Mouse (Mus musculus): Measurements from ENCODE around the gene Selenbp1. TPM values are rescaled to one million over a fixed set of nuclear protein-coding genes. Genes with fewer than 3 reads are reported as not detected.

The Selenbp1 gene
- polyA plus RNA-seq, 2 experiments = 43.5 to 56.7 TPM

- no peaks in the 10 kb centered on the region for H3K27me3 ChIP-seq (ENCODE audit: control insufficient read depth, insufficient read depth, low read length)
- ATAC-seq (ENCODE audit: insufficient read depth) (no peak), DNase-seq (ENCODE audit: low read depth in 3 of 3, low spot score in 3 of 3) (no peak)
- H3K9me3 ChIP-seq (ENCODE audit: control insufficient read depth, low read length) = no peaks in the 10 kb centered on the region
- no peaks in the 10 kb centered on the region for H3K36me3 ChIP-seq (replicated peaks; ENCODE audit: control insufficient read depth, insufficient read depth, low read depth)
- peaks cover 13 to 22% of the 10 kb centered on the region in 2 experiments for H3K4me1 ChIP-seq (replicated peaks; ENCODE audit: control insufficient read depth in 2 of 2, insufficient read depth in 2 of 2, low read length in 1 of 2)
- no peak overlapping the region for H3K4me3 ChIP-seq (ENCODE audit: insufficient read depth in 1 of 2, low read depth in 2 of 2, low read length in 2 of 2)
- no peak overlapping the region for H3K27ac ChIP-seq
- H3K9ac ChIP-seq (replicated peaks) = no peak overlapping the region
- TF ChIP-seq EP300 (IDR thresholded peaks at IDR 0.05; ENCODE audit: low read depth) (no peak), CTCF (IDR thresholded peaks at IDR 0.05; ENCODE audit: low read depth) (no peak)
- WGBS (ENCODE audit: insufficient replicate concordance) = 68% methylated on average over 7 of the region's 7 CpGs
- H3K4me2 ChIP-seq (ENCODE audit: low read depth) = no peak overlapping the region
Measured at GRCm38 (mm10) chr3:94915903-94916741, 16.7 kb upstream of the Selenbp1 start.

GRCm38 (mm10) chr3:94917816-94918361, 15.0 kb upstream of the Selenbp1 start:
- no peaks in the 10 kb centered on the region for H3K27me3 ChIP-seq (ENCODE audit: control insufficient read depth, insufficient read depth, low read length)
- no peaks in the 10 kb centered on the region for H3K9me3 ChIP-seq (ENCODE audit: control insufficient read depth, low read length)
- WGBS (ENCODE audit: insufficient replicate concordance) = 52% methylated on average over 14 of the region's 14 CpGs
- H3K36me3 ChIP-seq (replicated peaks; ENCODE audit: control insufficient read depth, insufficient read depth, low read depth) = no peaks in the 10 kb centered on the region
- peak; percentile 85 for ATAC-seq (ENCODE audit: insufficient read depth)
- H3K4me3 ChIP-seq (ENCODE audit: insufficient read depth in 1 of 2, low read depth in 2 of 2, low read length in 2 of 2) = no peak overlapping the region
- TF ChIP-seq CTCF (IDR thresholded peaks at IDR 0.05; ENCODE audit: low read depth) (no peak), EP300 (IDR thresholded peaks at IDR 0.05; ENCODE audit: low read depth) (no peak)
- peaks cover 13 to 24% of the 10 kb centered on the region in 2 experiments for H3K4me1 ChIP-seq (replicated peaks; ENCODE audit: control insufficient read depth in 2 of 2, insufficient read depth in 2 of 2, low read length in 1 of 2)
- H3K27ac ChIP-seq = peak overlapping the region; percentile 59
- peak overlapping the region; percentile 45 for H3K9ac ChIP-seq (replicated peaks)
- DNase-seq (ENCODE audit: low read depth in 3 of 3, low spot score in 3 of 3) = peak; percentile 54 to 59 (median 54)
- peak overlapping the region; percentile 29; the same call in 1 of the 2 replicates for H3K4me2 ChIP-seq (ENCODE audit: low read depth)

GRCm38 (mm10) chr3:94918845-94919244, 14.0 kb upstream of the Selenbp1 start:
- no peak overlapping the region for H3K4me2 ChIP-seq (ENCODE audit: low read depth)
- peaks cover 16 to 24% of the 10 kb centered on the region in 2 experiments for H3K4me1 ChIP-seq (replicated peaks; ENCODE audit: control insufficient read depth in 2 of 2, insufficient read depth in 2 of 2, low read length in 1 of 2)
- WGBS (ENCODE audit: insufficient replicate concordance) = 75% methylated on average over 4 of the region's 4 CpGs
- H3K36me3 ChIP-seq (replicated peaks; ENCODE audit: control insufficient read depth, insufficient read depth, low read depth) = no peaks in the 10 kb centered on the region
- no peak for TF ChIP-seq CTCF (IDR thresholded peaks at IDR 0.05; ENCODE audit: low read depth)
- H3K9ac ChIP-seq (replicated peaks) = no peak overlapping the region
- H3K27ac ChIP-seq = no peak overlapping the region
- no peak for DNase-seq (ENCODE audit: low read depth in 3 of 3, low spot score in 3 of 3)
- H3K9me3 ChIP-seq (ENCODE audit: control insufficient read depth, low read length) = no peaks in the 10 kb centered on the region
- H3K27me3 ChIP-seq (ENCODE audit: control insufficient read depth, insufficient read depth, low read length) = no peaks in the 10 kb centered on the region
- no peak for ATAC-seq (ENCODE audit: insufficient read depth)
- H3K4me3 ChIP-seq (ENCODE audit: insufficient read depth in 1 of 2, low read depth in 2 of 2, low read length in 2 of 2) = no peak overlapping the region

GRCm38 (mm10) chr3:94921104-94921503, 11.8 kb upstream of the Selenbp1 start:
- Histone ChIP-seq H3K36me3 (replicated peaks; ENCODE audit: control insufficient read depth, insufficient read depth, low read depth) (no peaks in the 10 kb centered on the region), H3K27ac (no peak overlapping the region), H3K4me1 (replicated peaks; ENCODE audit: control insufficient read depth in 2 of 2, insufficient read depth in 2 of 2, low read length in 1 of 2) (peaks cover 22 to 41% of the 10 kb centered on the region in 2 experiments), H3K9ac (replicated peaks) (no peak overlapping the region), H3K9me3 (ENCODE audit: control insufficient read depth, low read length) (no peaks in the 10 kb centered on the region), H3K4me2 (ENCODE audit: low read depth) (no peak overlapping the region), H3K4me3 (ENCODE audit: insufficient read depth in 1 of 2, low read depth in 2 of 2, low read length in 2 of 2) (no peak overlapping the region), H3K27me3 (ENCODE audit: control insufficient read depth, insufficient read depth, low read length) (no peaks in the 10 kb centered on the region)
- TF ChIP-seq CTCF (IDR thresholded peaks at IDR 0.05; ENCODE audit: low read depth) (no peak), EP300 (IDR thresholded peaks at IDR 0.05; ENCODE audit: low read depth) (no peak)
- ATAC-seq (ENCODE audit: insufficient read depth) (no peak), DNase-seq (ENCODE audit: low read depth in 3 of 3, low spot score in 3 of 3) (no peak)
- WGBS (ENCODE audit: insufficient replicate concordance) = 55% methylated on average over 3 of the region's 3 CpGs

GRCm38 (mm10) chr3:94922333-94922732, 10.5 kb upstream of the Selenbp1 start:
- H3K27me3 ChIP-seq (ENCODE audit: control insufficient read depth, insufficient read depth, low read length) = no peaks in the 10 kb centered on the region
- DNase-seq (ENCODE audit: low read depth in 3 of 3, low spot score in 3 of 3) (no peak), ATAC-seq (ENCODE audit: insufficient read depth) (no peak)
- TF ChIP-seq EP300 (IDR thresholded peaks at IDR 0.05; ENCODE audit: low read depth) (no peak), CTCF (IDR thresholded peaks at IDR 0.05; ENCODE audit: low read depth) (no peak)
- H3K9me3 ChIP-seq (ENCODE audit: control insufficient read depth, low read length) = no peaks in the 10 kb centered on the region
- no peak overlapping the region for H3K9ac ChIP-seq (replicated peaks)
- no peak overlapping the region for H3K27ac ChIP-seq
- no peaks in the 10 kb centered on the region for H3K36me3 ChIP-seq (replicated peaks; ENCODE audit: control insufficient read depth, insufficient read depth, low read depth)
- peaks cover 22 to 51% of the 10 kb centered on the region in 2 experiments for H3K4me1 ChIP-seq (replicated peaks; ENCODE audit: control insufficient read depth in 2 of 2, insufficient read depth in 2 of 2, low read length in 1 of 2)
- no peak overlapping the region for H3K4me3 ChIP-seq (ENCODE audit: insufficient read depth in 1 of 2, low read depth in 2 of 2, low read length in 2 of 2)
- no peak overlapping the region for H3K4me2 ChIP-seq (ENCODE audit: low read depth)
- WGBS (ENCODE audit: insufficient replicate concordance) = 57% methylated on average over 3 of the region's 3 CpGs

Data from liver, embryonic 14.5 days (tissue).